Mouse (Mus musculus) skeletal muscle tissue, postnatal 0 days (tissue): ENCODE data around the gene Trap1a. TPM values are rescaled to one million over a fixed set of nuclear protein-coding genes. Genes with fewer than 3 reads are reported as not detected.

Source experiments
- polyA plus RNA-seq: library from polyadenylated mRNA; unstranded; fragments of >200 nt; fragmentation: Nextera tagmentation; extraction: Ambion mirVana; gene quantifications from 2 replicates; pipeline ENCODE4 v1.2.1, GENCODE M21; 2015

Gene Trap1a
- polyA plus RNA-seq = not detected in 2 replicates

GRCm38 (mm10) chrX:139333263-139333994 lies at the start of gene Trap1a:
Gene Trap1a, plus strand, starts transcription at chrX:139333683.

Other genes with a start within 250 kb of the Trap1a start
- 0.06 and 0.09 TPM in 2 replicates for gene Serpina7, start 248.4 kb upstream of the Trap1a start, polyA plus RNA-seq
- not detected in 2 replicates for gene 4930513O06Rik, start 247.4 kb upstream of the Trap1a start, polyA plus RNA-seq
- gene 4933428M09Rik, start 154.5 kb upstream of the Trap1a start, polyA plus RNA-seq = not detected in 2 replicates
- gene Mum1l1, start 123.6 kb upstream of the Trap1a start, polyA plus RNA-seq = 28.7 and 29.9 TPM in 2 replicates
- gene D330045A20Rik, start 146.7 kb downstream of the Trap1a start, polyA plus RNA-seq = 1.2 and 1.6 TPM in 2 replicates
- 26.4 and 31.4 TPM in 2 replicates for gene Rnf128, start 229.6 kb downstream of the Trap1a start, polyA plus RNA-seq